Mouse (Mus musculus) v-Abl transformed pro-B cells (cell line): Measurements from ENCODE around the gene Mpp2.

Experiments used
- in situ Hi-C, 2 experiments: fragments of 400-800 bp; cut with MboI; formaldehyde crosslinking; loops; one replicate each; pipeline ENCODE4 v1.15.1; 2025; ENCODE audit not compliant: unreplicated experiment in 2 of 2

Mpp2 gene

GRCm38 (mm10) chr11:102040138-102040524 lies 48.2 kb downstream of the Mpp2 start:
- in situ Hi-C loops, result loop anchor here in 1 of 2 experiments (10.0 kb wide), 1 partner anchor 125 kb away; no protein-coding TSS in a partner anchor

DNA sequence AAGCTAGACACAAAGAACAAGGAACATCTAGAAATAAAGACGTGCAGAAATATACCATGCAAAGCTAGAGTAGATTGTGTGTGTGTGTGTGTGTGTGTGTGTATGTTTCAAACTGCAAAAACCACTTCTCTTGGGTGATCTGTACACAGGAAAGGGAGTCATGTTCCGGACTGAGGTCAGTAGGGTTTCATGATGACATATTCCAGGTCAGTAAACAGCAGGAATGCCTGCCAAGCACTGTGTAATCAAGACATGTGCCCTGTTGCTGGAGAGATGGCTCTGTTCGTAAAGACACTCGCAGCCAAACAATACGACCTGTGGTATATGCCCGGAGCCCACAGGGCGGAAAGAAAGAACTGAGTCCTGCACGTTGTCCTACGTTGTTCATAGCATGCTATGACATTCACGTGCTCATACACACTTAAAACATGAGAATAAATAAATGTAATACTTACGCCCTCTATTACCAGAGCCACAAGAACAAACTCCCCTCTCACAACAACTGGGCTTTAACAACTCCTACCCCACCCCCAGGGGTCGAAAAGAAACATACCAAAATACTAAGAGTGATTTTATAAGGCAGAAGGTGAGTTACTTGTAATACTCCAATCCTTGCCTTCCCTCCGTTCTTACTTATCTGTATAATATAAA lies 48.7 kb downstream of the Mpp2 start:
- in situ Hi-C loops, result loop anchor here (5.0 to 10.0 kb wide), 3 partner anchors 42 to 125 kb away; no protein-coding TSS in a partner anchor

DNA sequence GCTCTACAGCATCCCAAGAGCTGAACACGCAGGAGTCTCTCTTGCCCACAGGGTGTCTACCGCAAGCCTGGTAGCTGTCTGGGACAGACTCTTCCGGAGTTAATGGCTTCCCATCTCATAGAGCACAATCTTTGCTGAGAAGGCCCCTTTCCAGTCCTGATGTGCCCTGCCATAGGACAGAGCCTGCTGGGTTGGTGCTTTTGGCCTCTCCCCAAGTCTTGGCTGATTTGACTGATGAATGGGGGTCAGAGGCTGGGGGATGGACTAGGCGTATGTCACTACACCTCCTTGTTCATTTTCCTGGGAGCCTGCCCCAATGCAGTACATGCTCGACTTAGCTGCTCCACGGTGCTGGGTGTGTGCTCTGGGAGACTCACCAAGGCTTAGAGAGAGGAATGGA lies 50.5 kb downstream of the Mpp2 start:
- in situ Hi-C loops, result loop anchor here (5.0 kb wide), 2 partner anchors 40 to 45 kb away; no protein-coding TSS in a partner anchor

GRCm38 (mm10) chr11:102036336-102036735 lies 52.0 kb downstream of the Mpp2 start:
- in situ Hi-C loops, result loop anchor here (5.0 kb wide), 2 partner anchors 39 to 44 kb away; no protein-coding TSS in a partner anchor

DNA sequence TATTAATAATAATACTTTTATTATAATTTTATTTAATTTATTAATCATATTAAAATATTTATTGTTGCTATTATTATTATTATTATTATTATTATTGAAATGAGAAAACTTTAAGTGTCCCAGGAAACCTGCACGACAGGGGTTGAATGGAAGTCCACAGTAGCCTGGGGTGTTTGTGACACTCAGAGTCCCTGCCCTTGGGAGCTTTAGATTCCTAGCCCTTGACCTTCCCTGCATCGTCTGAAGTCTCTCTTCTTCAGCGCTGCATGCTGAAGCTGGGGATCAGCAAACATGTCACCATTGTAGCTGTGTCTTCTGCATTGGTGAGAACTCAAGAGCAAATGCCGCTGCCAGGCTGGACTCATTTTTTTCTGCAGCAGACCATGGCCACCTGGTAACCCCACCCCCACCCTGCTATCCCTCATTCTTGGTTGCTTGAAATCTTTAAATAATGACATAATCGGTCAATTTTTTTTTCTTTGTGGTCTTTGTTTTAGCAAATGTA lies 52.8 kb downstream of the Mpp2 start:
- in situ Hi-C loops, result loop anchor here (5.0 kb wide), 2 partner anchors 38 to 43 kb away; no protein-coding TSS in a partner anchor

DNA sequence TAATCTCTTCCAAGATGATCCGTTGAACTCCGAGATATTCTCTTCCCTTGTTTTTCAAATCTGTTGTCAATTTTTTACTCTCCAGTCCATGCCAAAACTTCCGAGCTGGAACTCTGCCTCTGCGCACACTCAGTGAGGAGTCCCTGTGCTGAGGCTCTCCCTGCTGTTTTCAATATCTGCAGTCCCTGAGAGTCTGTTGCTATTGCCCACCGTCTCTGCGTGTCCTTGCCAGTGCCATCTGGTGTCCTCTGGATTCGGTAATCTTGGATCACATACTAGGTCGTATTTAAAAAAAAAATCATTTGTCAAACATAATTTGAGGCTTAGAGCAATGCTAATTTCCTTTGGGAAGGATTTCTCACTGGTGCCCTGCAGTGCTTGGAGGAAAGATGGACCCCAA lies 53.4 kb downstream of the Mpp2 start:
- in situ Hi-C loops, result loop anchor here (5.0 kb wide), 2 partner anchors 38 to 43 kb away; no protein-coding TSS in a partner anchor

- in situ Hi-C loops, result no loop called here
Measured at GRCm38 (mm10) chr11:102033055-102033591, 55.2 kb downstream of the Mpp2 start.

DNA sequence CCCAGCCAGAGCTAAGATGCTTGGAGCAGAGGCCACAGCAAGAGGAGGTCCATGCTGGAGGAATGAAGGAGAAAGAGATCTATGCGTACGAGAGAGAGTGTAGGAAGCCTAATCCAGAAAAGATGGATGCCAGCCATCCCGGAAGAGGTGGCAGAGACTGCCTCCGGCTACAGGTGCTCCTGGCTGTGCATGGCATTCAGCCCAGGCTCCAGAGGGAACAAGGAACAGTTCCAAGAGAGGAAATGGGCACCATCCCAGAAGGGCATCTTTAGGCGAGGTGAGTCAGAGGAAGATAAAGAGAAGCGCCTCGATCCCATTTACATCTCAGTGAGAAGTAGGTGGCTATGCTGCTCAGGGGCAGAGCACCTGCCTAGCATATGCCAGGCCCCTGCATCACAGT lies 57.2 kb downstream of the Mpp2 start:
- in situ Hi-C loops, result no loop called here

DNA sequence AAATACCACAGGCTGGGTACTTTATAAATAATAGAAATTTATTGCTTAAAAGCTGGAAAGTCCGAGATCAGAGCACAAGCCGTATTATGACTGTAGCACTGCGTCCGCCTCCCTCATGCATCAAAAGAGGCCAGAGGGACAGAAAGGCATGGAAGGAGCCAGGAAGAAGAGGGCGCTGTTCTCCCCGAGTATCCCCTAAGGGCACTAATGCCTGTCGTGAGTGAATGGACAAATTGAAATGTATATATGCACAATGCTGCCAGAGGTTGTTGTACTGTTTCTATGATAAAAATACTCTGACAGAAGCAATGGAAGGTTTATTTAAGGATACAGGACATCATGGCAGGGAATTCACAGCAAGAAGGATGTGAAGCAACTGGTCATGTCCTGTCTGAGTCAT lies 58.3 kb downstream of the Mpp2 start:
- in situ Hi-C loops, result no loop called here

DNA sequence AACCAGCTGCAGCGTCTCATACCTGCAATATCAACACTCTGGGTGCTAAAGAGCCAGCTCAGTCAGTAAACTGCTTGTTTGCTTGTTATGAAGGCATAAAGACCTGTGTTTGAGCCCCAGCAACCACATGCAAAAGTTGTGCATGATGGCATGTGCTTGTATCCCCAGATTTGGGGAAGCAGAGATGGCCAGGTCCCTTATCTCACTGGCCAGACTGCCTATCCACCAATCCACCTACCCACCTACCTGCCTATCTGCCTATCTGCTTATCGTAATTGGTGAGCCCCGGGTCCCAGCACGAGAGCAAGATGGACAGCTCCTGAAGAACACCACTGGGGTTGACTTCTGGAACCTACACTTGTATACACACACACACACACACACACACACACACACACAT lies 59.0 kb downstream of the Mpp2 start:
- in situ Hi-C loops, result no loop called here

GRCm38 (mm10) chr11:102028087-102028816 lies 60.1 kb downstream of the Mpp2 start, which contains the start of gene Mpp3:
Gene Mpp3 (minus strand): TSS chr11:102028461.
- in situ Hi-C loops, result no loop called here

- in situ Hi-C loops, result no loop called here
Measured at GRCm38 (mm10) chr11:102027361-102028017, 60.8 kb downstream of the Mpp2 start.

GRCm38 (mm10) chr11:102026694-102027360 lies 61.5 kb downstream of the Mpp2 start:
- in situ Hi-C loops, result no loop called here

DNA sequence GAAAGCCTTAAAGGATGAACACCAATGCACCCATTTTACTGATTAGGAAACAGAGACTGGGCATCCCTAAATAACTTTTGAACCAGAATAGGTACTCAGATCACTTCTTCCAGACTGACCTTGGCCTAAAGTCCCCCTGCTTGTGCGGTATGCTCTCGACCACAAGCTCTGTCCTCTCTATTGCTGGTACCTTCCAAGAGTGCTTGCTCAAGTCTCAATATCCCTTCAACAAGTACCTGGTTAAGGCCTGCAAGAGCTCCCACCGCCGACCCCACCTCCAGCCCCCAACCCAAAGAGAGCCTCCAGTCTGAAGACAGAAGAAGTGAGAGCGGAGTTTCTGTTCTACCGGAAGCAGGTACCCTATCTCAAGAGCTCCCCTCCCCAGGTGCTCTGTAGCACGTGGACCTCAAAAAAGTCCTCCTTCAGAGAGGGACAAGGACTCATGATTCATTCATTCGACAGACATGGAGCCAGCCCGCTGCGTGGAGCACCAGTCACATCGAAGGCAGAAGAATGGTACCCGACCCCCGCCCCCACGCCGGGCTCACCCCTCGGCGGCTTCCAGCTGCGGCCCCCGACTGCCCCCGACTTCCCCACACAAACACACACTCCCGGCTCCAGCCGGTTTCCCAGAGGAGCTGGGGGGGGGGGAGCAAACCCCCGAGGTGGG lies 62.2 kb downstream of the Mpp2 start:
- in situ Hi-C loops, result no loop called here

GRCm38 (mm10) chr11:102025354-102025753 lies 63.0 kb downstream of the Mpp2 start:
- in situ Hi-C loops, result no loop called here

DNA sequence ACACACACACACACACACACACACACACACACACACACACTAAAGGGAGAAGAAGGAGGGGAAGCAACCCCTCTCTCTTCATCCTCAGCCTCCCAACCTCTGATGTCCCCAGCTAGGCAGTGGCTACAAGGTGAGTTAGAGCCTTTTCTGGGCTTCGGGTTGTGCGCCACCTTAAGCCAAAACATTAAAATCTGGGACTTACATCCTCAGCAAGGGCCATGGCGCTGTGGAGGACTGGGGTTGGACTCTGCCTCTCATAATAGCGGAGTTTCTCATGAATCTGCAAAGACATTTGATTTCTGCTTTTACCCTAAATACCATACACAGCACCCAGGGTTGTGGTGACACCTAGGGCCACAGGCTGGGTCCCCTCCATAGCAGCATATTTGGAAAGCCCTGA lies 63.4 kb downstream of the Mpp2 start:
- in situ Hi-C loops, result no loop called here

GRCm38 (mm10) chr11:102024084-102024758 lies 64.1 kb downstream of the Mpp2 start:
- in situ Hi-C loops, result no loop called here

DNA sequence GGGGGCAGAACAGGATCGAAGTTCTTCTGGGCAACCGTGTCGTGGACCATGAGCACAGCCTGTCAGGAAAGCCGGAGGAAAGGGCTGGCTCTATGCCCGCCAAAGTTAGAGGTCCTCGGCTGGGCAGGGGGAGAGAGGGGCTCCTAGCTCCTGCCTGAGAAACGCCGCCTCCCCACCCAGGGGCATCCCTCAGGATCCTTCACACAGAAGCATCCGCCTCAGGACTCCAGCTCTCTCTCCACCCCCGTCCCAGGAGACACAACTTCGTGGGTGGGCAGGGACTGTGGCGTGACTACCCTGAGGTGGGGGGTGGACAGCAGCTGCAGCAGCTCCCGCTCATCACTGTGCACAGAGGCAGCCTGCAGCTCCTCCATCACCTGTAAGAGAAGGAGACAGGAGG lies 64.9 kb downstream of the Mpp2 start:
- in situ Hi-C loops, result no loop called here

DNA sequence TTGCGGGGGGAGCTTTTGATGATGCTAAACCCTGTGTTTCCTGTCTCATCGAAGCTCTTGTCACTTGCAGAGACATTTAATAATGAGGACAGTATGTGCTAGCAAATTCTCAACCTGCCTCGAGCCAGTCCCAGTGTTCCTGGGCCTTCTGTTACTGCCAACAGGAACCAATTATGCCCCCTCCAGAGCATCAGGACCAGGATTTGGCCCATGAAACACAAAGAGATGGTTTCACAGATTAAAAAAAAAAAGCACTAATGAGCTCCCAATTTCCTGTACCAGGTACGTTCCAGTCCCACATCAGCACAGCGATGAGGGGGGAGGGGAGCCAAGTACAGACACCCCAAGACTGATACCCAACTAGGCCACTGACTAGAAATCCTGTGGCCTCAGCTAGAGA lies 67.1 kb downstream of the Mpp2 start:
- in situ Hi-C loops, result no loop called here
